Comparison of ENCODE assay signal across 23 mouse cellular contexts in genomic region chr8:95809116-95809515, GRCm38 (mm10). TPM values are rescaled to one million over a fixed set of nuclear protein-coding genes. Genes with fewer than 3 reads are reported as not detected.
A peak's percentile ranks its signal among the peaks of the same experiment; 100 is the strongest.
DNase-seq lines count a peak whose midpoint lies in the region; ATAC-seq and TF ChIP-seq lines count a peak whose summit lies in the region.
"Had no signal": no experiment of that assay in that cellular context is flagged by ENCODE, and none has a peak within 500 bp of the region (broad histone marks: within the 10 kb centered on the region; RNA-seq: fewer than 3 reads in every experiment).

No protein-coding gene starts in this region.

- TF ChIP-seq POLR2A in heart, adult 2 months (IDR thresholded peaks at IDR 0.05; ENCODE audit: insufficient read depth, low read depth, low read length), result no peak

- no peaks in the 10 kb centered on the region for H3K9me3 ChIP-seq in heart, embryonic 14.5 days (ENCODE audit: control insufficient read depth, low read length)
- H3K9me3 ChIP-seq in heart, embryonic 11.5 days (replicated peaks; ENCODE audit: control insufficient read depth, low read length), result no peaks in the 10 kb centered on the region
- H3K9me3 ChIP-seq in heart, postnatal 0 days (replicated peaks; ENCODE audit: control insufficient read depth, low read length), result no peaks in the 10 kb centered on the region
- H3K9me3 ChIP-seq: forebrain, embryonic 10.5 days; forebrain, embryonic 13.5 days; hindbrain, embryonic 10.5 days; hindbrain, embryonic 13.5 days; intestine, embryonic 15.5 days had no signal

- H3K36me3 ChIP-seq in heart, adult 2 months (ENCODE audit: control insufficient read depth, insufficient read depth, low read length), result peaks cover 9% of the 10 kb centered on the region
- H3K36me3 ChIP-seq in heart, embryonic 14.5 days (ENCODE audit: control insufficient read depth, insufficient read depth, low read length), result peaks cover 11% of the 10 kb centered on the region; the same call in 1 of the 2 replicates
- H3K36me3 ChIP-seq in heart, embryonic 11.5 days (ENCODE audit: control insufficient read depth, insufficient read depth, low read length), result no peaks in the 10 kb centered on the region
- H3K36me3 ChIP-seq in heart, postnatal 0 days (replicated peaks; ENCODE audit: control insufficient read depth, insufficient read depth, low read length), result no peaks in the 10 kb centered on the region
- H3K36me3 ChIP-seq: hindbrain, embryonic 13.5 days; intestine, embryonic 15.5 days had no signal

- ATAC-seq in heart, embryonic 14.5 days (ENCODE audit: insufficient number of reproducible peaks, insufficient read depth, low FRiP score, low read depth), result no peak
- ATAC-seq in heart, embryonic 11.5 days (replicated peaks; ENCODE audit: insufficient number of reproducible peaks, low FRiP score, low TSS enrichment), result no peak
- ATAC-seq in heart, postnatal 0 days (ENCODE audit: insufficient read depth, low read depth), result no peak
- ATAC-seq: activated CD4-positive, CD25-positive, alpha-beta regulatory T cell, adult 4 months; forebrain, embryonic 13.5 days; forebrain, embryonic 16.5 days; hindbrain, embryonic 16.5 days; intestine, embryonic 15.5 days had no signal

- no peak for TF ChIP-seq EP300 in heart, adult 2 months (IDR thresholded peaks at IDR 0.05; ENCODE audit: insufficient read depth, low read depth, low read length)
- no peak for TF ChIP-seq EP300 in heart, postnatal 0 days (IDR thresholded peaks at IDR 0.05; ENCODE audit: low read depth)

- intact Hi-C loops in heart, adult 2 months (cut with DNase I), result loop anchor here (2.0 to 10.0 kb wide), 2 partner anchors 44 to 174 kb away; partner anchors contain the start of genes Gins3 and Slc38a7
- intact Hi-C loops in heart, postnatal 36 days (cut with DNase I), result loop anchor here (5.0 kb wide), 1 partner anchor 78 kb away; the partner anchor contains the start of gene Got2

- H3K4me3 ChIP-seq in heart, adult 2 months, result no peak overlapping the region
- H3K4me3 ChIP-seq in heart, embryonic 14.5 days (ENCODE audit: control insufficient read depth in 1 of 2, insufficient read depth in 1 of 2, low read depth in 1 of 2, low read length in 2 of 2), result no peak overlapping the region
- H3K4me3 ChIP-seq in heart, embryonic 11.5 days (ENCODE audit: low read depth, low read length), result no peak overlapping the region
- H3K4me3 ChIP-seq in heart, postnatal 0 days (ENCODE audit: low read depth, low read length), result no peak overlapping the region
- H3K4me3 ChIP-seq: forebrain, embryonic 10.5 days; forebrain, embryonic 13.5 days; hindbrain, embryonic 10.5 days; hindbrain, embryonic 13.5 days; intestine, embryonic 15.5 days had no signal

- peaks cover 5% of the 10 kb centered on the region for H3K4me1 ChIP-seq in heart, adult 2 months (ENCODE audit: control insufficient read depth, insufficient read depth, low read length)
- peaks cover 18 to 47% of the 10 kb centered on the region in 2 experiments for H3K4me1 ChIP-seq in heart, embryonic 14.5 days (ENCODE audit: control insufficient read depth in 2 of 2, insufficient read depth in 2 of 2, low read length in 2 of 2)
- peaks cover 22% of the 10 kb centered on the region for H3K4me1 ChIP-seq in heart, embryonic 11.5 days (ENCODE audit: control insufficient read depth, insufficient read depth, low read length)
- H3K4me1 ChIP-seq in heart, postnatal 0 days (ENCODE audit: control insufficient read depth, insufficient read depth), result peaks cover 45% of the 10 kb centered on the region

- no peak overlapping the region for H3K9ac ChIP-seq in heart, adult 2 months (ENCODE audit: low read depth, low read length)
- peak overlapping the region; percentile 61; the same call in 1 of the 2 replicates for H3K9ac ChIP-seq in heart, embryonic 14.5 days (ENCODE audit: low read length)
- no peak overlapping the region for H3K9ac ChIP-seq in heart, embryonic 11.5 days (ENCODE audit: low read depth, low read length)
- no peak overlapping the region for H3K9ac ChIP-seq in heart, postnatal 0 days (replicated peaks; ENCODE audit: low read depth, low read length)
- H3K9ac ChIP-seq: forebrain, embryonic 13.5 days; hindbrain, embryonic 13.5 days; intestine, embryonic 15.5 days had no signal

- 78% methylated on average over 5 of the region's 5 CpGs for WGBS in heart, adult 2 months
- 77% methylated on average over 5 of the region's 5 CpGs for WGBS in heart, embryonic 14.5 days
- 84% methylated on average over 5 of the region's 5 CpGs for WGBS in heart, embryonic 11.5 days (ENCODE audit: insufficient replicate concordance)
- 79% methylated on average over 5 of the region's 5 CpGs for WGBS in heart, postnatal 0 days

- TF ChIP-seq CTCF in heart, adult 2 months (IDR thresholded peaks at IDR 0.05), result no peak
- no peak for TF ChIP-seq CTCF in heart, postnatal 0 days (IDR thresholded peaks at IDR 0.05; ENCODE audit: low read depth)

- H3K27me3 ChIP-seq in heart, adult 2 months (ENCODE audit: control insufficient read depth, insufficient read depth, low read length), result no peaks in the 10 kb centered on the region
- H3K27me3 ChIP-seq in heart, embryonic 14.5 days (ENCODE audit: control insufficient read depth, insufficient read depth, low read length), result no peaks in the 10 kb centered on the region
- H3K27me3 ChIP-seq in heart, embryonic 11.5 days (ENCODE audit: control insufficient read depth, insufficient read depth, low read length), result no peaks in the 10 kb centered on the region
- H3K27me3 ChIP-seq in heart, postnatal 0 days (ENCODE audit: control insufficient read depth, insufficient read depth, low read length), result no peaks in the 10 kb centered on the region
- H3K27me3 ChIP-seq: forebrain, embryonic 13.5 days; hindbrain, embryonic 13.5 days; intestine, embryonic 15.5 days had no signal

- peak overlapping the region; percentile 13; the same call in 1 of the 2 replicates for H3K27ac ChIP-seq in heart, adult 2 months
- peak overlapping the region; percentile 23 to 97; a peak in 2 of 4 replicates for H3K27ac ChIP-seq in heart, embryonic 14.5 days (replicated peaks in 1 of 2; ENCODE audit: control insufficient read depth in 1 of 2, insufficient read depth in 1 of 2, low read depth in 2 of 2, low read length in 2 of 2)
- H3K27ac ChIP-seq in heart, embryonic 11.5 days (ENCODE audit: low read depth, low read length), result no peak overlapping the region
- H3K27ac ChIP-seq in heart, postnatal 0 days (ENCODE audit: low read depth), result peak overlapping the region; percentile 93
- H3K27ac ChIP-seq: forebrain, embryonic 10.5 days; forebrain, embryonic 13.5 days; hindbrain, embryonic 10.5 days; hindbrain, embryonic 13.5 days; intestine, embryonic 15.5 days had no signal

- no peak for DNase-seq in heart, adult 2 months
- no peak for DNase-seq in heart, postnatal 36 days
- no peak for DNase-seq in heart, postnatal 0 days (ENCODE audit: low spot score)
- DNase-seq in heart, adult 9 months (ENCODE audit: low spot score in 2 of 2), result no peak
- DNase-seq in yolk sac, embryonic 10.5 days (ENCODE audit: low spot score), result peak; percentile 71
- DNase-seq: adrenal gland, adult 8-10 months; adrenal gland, postnatal 25 days; cerebellum, adult 18-20 months; cerebellum, adult 9-10 months; cerebellum, postnatal 14 days; gastrocnemius, postnatal 10 days; gastrocnemius, postnatal 36 days; heart, postnatal 14 days had no signal

- H3K79me2 ChIP-seq in heart, adult 2 months (replicated peaks; ENCODE audit: control insufficient read depth, insufficient read depth, low read length), result peaks cover 7% of the 10 kb centered on the region; the same call in 1 of the 2 replicates

- H3K4me2 ChIP-seq in heart, embryonic 14.5 days (ENCODE audit: low read length), result no peak overlapping the region
- no peak overlapping the region for H3K4me2 ChIP-seq in heart, embryonic 11.5 days
- no peak overlapping the region for H3K4me2 ChIP-seq in heart, postnatal 0 days (ENCODE audit: low read depth, low read length)
- H3K4me2 ChIP-seq: forebrain, embryonic 13.5 days; hindbrain, embryonic 13.5 days; intestine, embryonic 15.5 days had no signal

RNA-seq across cellular contexts. Expression of gene Cnot1, which starts 1.9 kb away (rescaled TPM):
- 100 to 1,000 TPM; 107 to 116 TPM for total RNA-seq in heart, adult 2 months (2021)
- 51.0 and 86.7 TPM in 2 replicates for polyA plus RNA-seq in heart, adult 2 months (2012; rRNA removed)
- total RNA-seq in heart, postnatal 36 days (2021), result 100 to 1,000 TPM; 119 to 124 TPM
- 83.1 and 92.4 TPM in 2 replicates for polyA plus RNA-seq in heart, embryonic 14.5 days (2014; fragmentation: Nextera tagmentation; extraction: Ambion mirVana)
- polyA plus RNA-seq in heart, embryonic 11.5 days (2014; fragmentation: Nextera tagmentation; extraction: Ambion mirVana), result 72.8 and 94.6 TPM in 2 replicates
- 203 and 290 TPM in 2 replicates for total RNA-seq in heart, postnatal 0 days (2014; rRNA removed; ENCODE audit: low replicate concordance)
- 21.0 and 22.7 TPM in 2 replicates for polyA plus RNA-seq in heart, postnatal 0 days (2015; fragmentation: Nextera tagmentation; extraction: Ambion mirVana)

RNA-seq across cellular contexts. Expression of gene Sap18b, which starts 16.0 kb away (rescaled TPM):
- 10 to 100 TPM; 77.6 to 92.9 TPM for total RNA-seq in heart, adult 2 months (2021)
- polyA plus RNA-seq in heart, adult 2 months (2012; rRNA removed), result 48.8 and 52.2 TPM in 2 replicates
- 10 to 100 TPM; 87.1 to 90.7 TPM for total RNA-seq in heart, postnatal 36 days (2021)
- polyA plus RNA-seq in heart, embryonic 14.5 days (2014; fragmentation: Nextera tagmentation; extraction: Ambion mirVana), result 265 and 287 TPM in 2 replicates
- polyA plus RNA-seq in heart, embryonic 11.5 days (2014; fragmentation: Nextera tagmentation; extraction: Ambion mirVana), result 337 and 363 TPM in 2 replicates
- 65.4 and 65.9 TPM in 2 replicates for total RNA-seq in heart, postnatal 0 days (2014; rRNA removed; ENCODE audit: low replicate concordance)
- polyA plus RNA-seq in heart, postnatal 0 days (2015; fragmentation: Nextera tagmentation; extraction: Ambion mirVana), result 283 and 292 TPM in 2 replicates

RNA-seq across cellular contexts. Expression of gene Slc38a7, which starts 44.2 kb away (rescaled TPM):
- 10 to 100 TPM; 10.6 to 10.8 TPM for total RNA-seq in heart, adult 2 months (2021)
- 17.0 and 19.3 TPM in 2 replicates for polyA plus RNA-seq in heart, adult 2 months (2012; rRNA removed)
- 10 to 100 TPM; 11.4 to 12.0 TPM for total RNA-seq in heart, postnatal 36 days (2021)
- polyA plus RNA-seq in heart, embryonic 14.5 days (2014; fragmentation: Nextera tagmentation; extraction: Ambion mirVana), result 12.1 and 12.9 TPM in 2 replicates
- 11.8 and 12.4 TPM in 2 replicates for polyA plus RNA-seq in heart, embryonic 11.5 days (2014; fragmentation: Nextera tagmentation; extraction: Ambion mirVana)
- 8.7 and 12.5 TPM in 2 replicates for total RNA-seq in heart, postnatal 0 days (2014; rRNA removed; ENCODE audit: low replicate concordance)
- 7.2 and 7.8 TPM in 2 replicates for polyA plus RNA-seq in heart, postnatal 0 days (2015; fragmentation: Nextera tagmentation; extraction: Ambion mirVana)
